ENCODE assay signal across 9 mouse cellular contexts in the genomic region with DNA sequence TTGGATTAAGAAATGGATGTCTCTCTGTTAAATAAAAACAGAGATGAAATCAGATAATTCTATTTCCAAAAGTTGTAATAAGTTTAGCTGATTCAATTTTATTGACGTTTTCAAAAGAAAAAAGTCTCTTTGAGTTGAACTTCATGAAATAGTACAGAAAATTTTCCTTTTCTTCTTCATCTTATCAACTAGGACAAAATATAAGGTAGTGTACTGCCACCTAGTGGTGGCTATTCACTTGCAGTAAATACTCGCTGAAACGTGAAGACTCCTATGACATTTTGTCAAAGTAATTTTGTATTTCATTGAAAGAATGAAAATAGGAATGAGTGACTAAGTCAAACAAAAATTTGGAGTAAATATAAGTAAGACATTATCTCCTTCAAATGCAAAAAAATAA. TPM values are rescaled to one million over a fixed set of nuclear protein-coding genes. Genes with fewer than 3 reads are reported as not detected.
DNase-seq lines count a peak whose midpoint lies in the region; ATAC-seq and TF ChIP-seq lines count a peak whose summit lies in the region.
"Had no signal": no experiment of that assay in that cellular context is flagged by ENCODE, and none has a peak within 500 bp of the region (broad histone marks: within the 10 kb centered on the region; RNA-seq: fewer than 3 reads in every experiment).

No protein-coding gene starts in this region.

- DNase-seq in left cerebral cortex, postnatal 25 days (ENCODE audit: low spot score in 2 of 2) = peak; percentile 49 to 52
- no peak for DNase-seq in left cerebral cortex, adult 11 months (ENCODE audit: low spot score)
- DNase-seq in embryo, embryonic 9.5 days (ENCODE audit: extremely low spot score) = peak; percentile 29
- DNase-seq in retina, postnatal 7 days (ENCODE audit: low read depth, low spot score) = peak; percentile 42
- DNase-seq in spleen, adult 12 weeks (ENCODE audit: low spot score) = no peak

- no peaks in the 10 kb centered on the region for H3K4me1 ChIP-seq in forebrain, embryonic 12.5 days
- no peaks in the 10 kb centered on the region for H3K4me1 ChIP-seq in forebrain, embryonic 16.5 days (replicated peaks; ENCODE audit: control insufficient read depth, insufficient read depth, low read length)
- H3K4me1 ChIP-seq in ES-Bruce4 (ENCODE audit: control insufficient read depth, insufficient read depth, low read length) = no peaks in the 10 kb centered on the region

- no peak overlapping the region for H3K9ac ChIP-seq in forebrain, embryonic 12.5 days
- no peak overlapping the region for H3K9ac ChIP-seq in forebrain, embryonic 16.5 days (replicated peaks; ENCODE audit: low read depth, low read length)
- no peak overlapping the region for H3K9ac ChIP-seq in ES-Bruce4 (ENCODE audit: low read depth, poor library complexity, severe bottlenecking)

- intact Hi-C loops in left cerebral cortex, postnatal 25 days (cut with DNase I) = loop anchor here (5.0 kb wide), 2 partner anchors 119 to 964 kb away; no protein-coding TSS in a partner anchor

- no peaks in the 10 kb centered on the region for H3K9me3 ChIP-seq in forebrain, embryonic 12.5 days
- no peaks in the 10 kb centered on the region for H3K9me3 ChIP-seq in forebrain, embryonic 16.5 days (ENCODE audit: control insufficient read depth, low read length)
- H3K9me3 ChIP-seq in ES-Bruce4 (replicated peaks; ENCODE audit: control insufficient read depth, insufficient read depth, low read length, poor library complexity, severe bottlenecking) = peaks cover 6% of the 10 kb centered on the region; the same call in 1 of the 2 replicates

- H3K4me2 ChIP-seq in forebrain, embryonic 12.5 days = no peak overlapping the region
- no peak overlapping the region for H3K4me2 ChIP-seq in forebrain, embryonic 16.5 days (ENCODE audit: low read length)

- H3K36me3 ChIP-seq in forebrain, embryonic 12.5 days (replicated peaks) = no peaks in the 10 kb centered on the region
- H3K36me3 ChIP-seq in forebrain, embryonic 16.5 days (ENCODE audit: control insufficient read depth, insufficient read depth) = no peaks in the 10 kb centered on the region
- no peaks in the 10 kb centered on the region for H3K36me3 ChIP-seq in ES-Bruce4 (ENCODE audit: control insufficient read depth, insufficient read depth, low read length, poor library complexity, severe bottlenecking)

- no peak for TF ChIP-seq POLR2A in ES-Bruce4 (IDR thresholded peaks at IDR 0.05; ENCODE audit: insufficient read depth, low read length)

- no peak overlapping the region for H3K4me3 ChIP-seq in forebrain, embryonic 12.5 days (replicated peaks)
- H3K4me3 ChIP-seq in forebrain, embryonic 16.5 days (replicated peaks; ENCODE audit: low read length) = no peak overlapping the region
- no peak overlapping the region for H3K4me3 ChIP-seq in ES-Bruce4 (ENCODE audit: low read depth, low read length)

- 3% methylated on average over 3 of the region's 3 CpGs for WGBS in forebrain, embryonic 12.5 days
- 2% methylated on average over 3 of the region's 3 CpGs for WGBS in forebrain, embryonic 16.5 days

- TF ChIP-seq CTCF in ES-Bruce4 (IDR thresholded peaks at IDR 0.05; ENCODE audit: low read depth, low read length) = peak; percentile 6

- ATAC-seq in forebrain, embryonic 12.5 days (ENCODE audit: low FRiP score) = peak; percentile 30; the same call in 1 of the 2 replicates
- ATAC-seq in forebrain, embryonic 16.5 days = no peak

- H3K27ac ChIP-seq in forebrain, embryonic 12.5 days = no peak overlapping the region
- H3K27ac ChIP-seq in forebrain, embryonic 16.5 days (ENCODE audit: low read length) = no peak overlapping the region
- no peak overlapping the region for H3K27ac ChIP-seq in ES-Bruce4 (ENCODE audit: insufficient read depth, low read length)

- no peak for TF ChIP-seq EP300 in ES-Bruce4 (IDR thresholded peaks at IDR 0.05; ENCODE audit: insufficient read depth, low read depth, low read length)

- H3K27me3 ChIP-seq in forebrain, embryonic 12.5 days = no peaks in the 10 kb centered on the region
- H3K27me3 ChIP-seq in forebrain, embryonic 16.5 days (replicated peaks; ENCODE audit: control insufficient read depth, insufficient read depth, low read length) = no peaks in the 10 kb centered on the region
- H3K27me3 ChIP-seq in ES-Bruce4 (ENCODE audit: control insufficient read depth, insufficient read depth, low read length, poor library complexity, severe bottlenecking) = no peaks in the 10 kb centered on the region

RNA-seq across cellular contexts. Expression of a gene that starts 56.1 kb away (rescaled TPM):
- not detected in 2 replicates for polyA plus RNA-seq in forebrain, embryonic 12.5 days (2016; fragmentation: Nextera tagmentation; extraction: Ambion mirVana)
- 0.04 TPM in 1 of 2 replicates, not detected in the other for polyA plus RNA-seq in forebrain, embryonic 16.5 days (2015; fragmentation: Nextera tagmentation; extraction: Ambion mirVana)
- not detected for total RNA-seq in left cerebral cortex, postnatal 25 days (2021)
- polyA plus RNA-seq in ES-Bruce4 (2011; ENCODE audit: insufficient read depth, insufficient read length, low read depth, missing spikeins) = not detected in 2 replicates
- total RNA-seq: hematopoietic stem cell, adult 5-6 weeks had no signal

Comparison
In these comparisons a context has a peak if more than half of its experiments do, and no peak if none do; other contexts are left out.
1. DNase-seq: peak in left cerebral cortex, postnatal 25 days (2 of 2), embryo, embryonic 9.5 days (single experiment) and retina, postnatal 7 days (single experiment); none in left cerebral cortex, adult 11 months (single experiment) and spleen, adult 12 weeks (single experiment).